Mouse (Mus musculus) lung, postnatal 36 days (tissue): Measurements from ENCODE around the gene Hist1h4f.
"Not testable (repeated sequence)": the region's sequence is repeated elsewhere in the genome, so short reads cannot be mapped to it uniquely, and the experiment has no call there.

Source experiments
- DNase-seq: peaks from one replicate; pipeline ENCODE4 v3.0.0; 2022; ENCODE audit warnings: mixed read lengths

The Hist1h4f gene

DNA sequence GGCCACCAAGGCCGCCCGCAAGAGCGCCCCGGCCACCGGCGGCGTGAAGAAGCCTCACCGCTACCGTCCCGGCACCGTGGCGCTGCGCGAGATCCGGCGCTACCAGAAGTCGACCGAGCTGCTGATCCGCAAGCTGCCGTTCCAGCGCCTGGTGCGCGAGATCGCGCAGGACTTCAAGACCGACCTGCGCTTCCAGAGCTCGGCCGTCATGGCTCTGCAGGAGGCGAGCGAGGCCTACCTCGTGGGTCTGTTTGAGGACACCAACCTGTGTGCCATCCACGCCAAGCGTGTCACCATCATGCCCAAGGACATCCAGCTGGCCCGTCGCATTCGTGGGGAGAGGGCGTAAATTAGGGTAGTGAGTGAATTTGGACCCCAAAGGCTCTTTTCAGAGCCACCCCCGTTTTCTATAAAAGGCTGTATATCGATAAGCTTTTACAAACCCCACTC lies 24.4 kb upstream of the Hist1h4f start:
- DNase-seq = not testable (repeated sequence)

DNA sequence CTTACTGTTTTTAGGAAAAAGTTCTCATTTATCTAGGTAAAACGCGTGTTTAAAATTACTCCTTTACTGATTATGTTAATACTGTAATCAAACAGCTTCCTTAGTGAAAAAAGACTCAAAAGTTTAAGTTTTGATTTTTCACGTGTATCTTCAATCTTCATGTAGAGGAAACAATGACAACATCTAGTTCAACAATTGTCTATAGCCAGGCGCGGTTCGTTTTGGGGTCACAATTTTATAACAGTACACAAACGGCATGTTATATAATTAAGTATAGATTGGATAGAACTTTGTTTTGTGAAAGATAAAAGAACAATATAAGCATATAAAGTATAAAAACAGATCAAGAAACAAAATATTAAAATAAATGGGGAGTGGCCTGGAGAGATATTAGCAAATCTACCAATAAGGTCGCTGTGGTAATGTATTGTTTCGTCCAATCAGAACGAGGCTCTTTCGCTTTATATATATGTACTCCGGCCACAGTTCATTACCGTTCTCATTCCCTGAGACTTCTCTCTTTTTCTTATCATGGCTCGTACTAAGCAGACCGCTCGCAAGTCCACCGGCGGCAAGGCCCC lies 23.9 kb upstream of the Hist1h4f start, which contains the start of gene Hist1h3d:
Gene Hist1h3d, plus strand, starts transcription at position 493 of the 581 bp plus-strand sequence.
- DNase-seq = peak; percentile 78

DNA sequence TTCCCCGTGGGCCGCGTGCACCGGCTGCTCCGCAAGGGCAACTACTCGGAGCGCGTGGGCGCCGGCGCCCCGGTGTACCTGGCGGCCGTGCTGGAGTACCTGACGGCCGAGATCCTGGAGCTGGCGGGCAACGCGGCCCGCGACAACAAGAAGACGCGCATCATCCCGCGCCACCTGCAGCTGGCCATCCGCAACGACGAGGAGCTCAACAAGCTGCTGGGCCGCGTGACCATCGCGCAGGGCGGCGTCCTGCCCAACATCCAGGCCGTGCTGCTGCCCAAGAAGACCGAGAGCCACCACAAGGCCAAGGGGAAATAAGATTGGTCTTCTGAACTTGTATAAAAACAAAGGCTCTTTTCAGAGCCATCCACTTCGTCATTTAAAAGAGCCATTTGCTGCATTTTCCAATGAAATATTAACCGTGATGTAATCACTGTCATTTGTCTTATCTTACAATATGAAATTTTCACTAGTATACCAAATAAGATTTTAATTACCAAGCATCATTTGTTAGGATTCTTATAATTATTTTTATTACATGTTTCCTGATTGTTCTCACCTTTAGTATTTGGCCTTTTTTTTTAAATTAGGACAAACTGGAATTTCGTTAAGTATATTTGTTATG lies 23.2 kb upstream of the Hist1h4f start:
- DNase-seq = not testable (repeated sequence)

GRCm38 (mm10) chr13:23573898-23574524 lies 22.6 kb upstream of the Hist1h4f start, which contains the start of the genes Hist1h2bf and Hist1h2ad:
TSS of gene Hist1h2bf (minus strand) at chr13:23574196.
TSS of gene Hist1h2ad (plus strand) at chr13:23574381.
- peak; percentile 96 for DNase-seq

DNA sequence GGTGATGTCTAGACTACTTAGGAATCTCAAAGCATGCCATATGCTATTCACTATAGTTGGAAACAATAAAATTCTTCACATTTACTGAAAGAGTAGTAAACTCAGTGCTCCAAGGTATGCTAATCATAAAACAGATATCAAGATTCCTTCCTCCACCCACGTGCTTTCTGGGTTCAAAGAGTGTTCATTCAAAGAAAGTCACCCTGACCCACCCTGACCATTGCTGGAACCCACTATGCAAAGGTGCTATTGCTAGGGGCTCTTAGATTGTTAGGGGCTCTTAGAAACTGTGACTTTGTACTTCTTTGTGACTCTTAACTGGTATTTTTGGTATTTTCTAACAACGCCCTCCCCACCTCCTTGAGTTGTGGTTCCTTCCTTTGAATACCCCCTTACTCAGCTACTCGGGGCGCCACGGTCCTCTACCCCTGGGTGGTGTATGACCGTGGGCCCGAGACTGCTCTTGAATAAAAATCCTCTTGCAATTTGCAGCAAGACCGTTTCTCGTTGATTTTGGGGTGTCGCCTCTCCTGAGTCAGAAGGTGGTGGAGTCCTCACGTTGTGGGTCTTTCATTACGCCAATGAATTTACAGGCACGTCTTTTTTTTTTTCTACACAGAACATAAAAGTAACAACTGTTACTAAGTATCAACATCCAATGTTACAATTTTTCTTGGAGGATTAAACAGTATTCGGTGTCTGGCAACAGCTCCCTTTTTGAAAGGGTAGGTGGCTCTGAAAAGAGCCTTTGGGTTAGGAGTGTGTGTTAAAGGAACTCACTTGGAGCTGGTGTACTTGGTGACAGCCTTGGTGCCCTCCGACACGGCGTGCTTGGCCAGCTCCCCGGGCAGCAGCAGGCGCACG lies 21.8 kb upstream of the Hist1h4f start:
- not testable (repeated sequence) for DNase-seq

- DNase-seq = no peak
Observed at GRCm38 (mm10) chr13:23572218-23573033, 21.0 kb upstream of the Hist1h4f start.

DNA sequence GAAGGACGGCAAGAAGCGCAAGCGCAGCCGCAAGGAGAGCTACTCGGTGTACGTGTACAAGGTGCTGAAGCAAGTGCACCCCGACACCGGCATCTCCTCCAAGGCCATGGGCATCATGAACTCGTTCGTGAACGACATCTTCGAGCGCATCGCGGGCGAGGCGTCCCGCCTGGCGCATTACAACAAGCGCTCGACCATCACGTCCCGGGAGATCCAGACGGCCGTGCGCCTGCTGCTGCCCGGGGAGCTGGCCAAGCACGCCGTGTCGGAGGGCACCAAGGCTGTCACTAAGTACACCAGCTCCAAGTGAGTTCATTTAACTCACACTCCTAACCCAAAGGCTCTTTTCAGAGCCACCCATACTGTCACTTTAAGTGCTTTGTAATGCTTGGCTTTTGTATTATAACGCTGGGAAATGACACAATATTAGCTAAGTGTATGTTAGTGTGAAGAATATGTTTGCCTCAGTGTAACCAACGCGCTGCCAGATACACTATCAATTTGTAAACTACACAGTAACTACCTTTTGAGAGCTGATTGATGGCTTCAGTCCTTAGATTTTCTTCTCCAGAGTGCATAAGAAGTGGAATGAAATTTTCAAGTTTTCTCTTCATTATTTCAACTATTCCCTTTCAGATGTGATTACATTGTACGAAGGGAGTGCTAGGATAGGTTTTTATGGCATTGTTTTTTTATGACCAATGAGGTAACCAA lies 20.2 kb upstream of the Hist1h4f start:
- not testable (repeated sequence) for DNase-seq

DNA sequence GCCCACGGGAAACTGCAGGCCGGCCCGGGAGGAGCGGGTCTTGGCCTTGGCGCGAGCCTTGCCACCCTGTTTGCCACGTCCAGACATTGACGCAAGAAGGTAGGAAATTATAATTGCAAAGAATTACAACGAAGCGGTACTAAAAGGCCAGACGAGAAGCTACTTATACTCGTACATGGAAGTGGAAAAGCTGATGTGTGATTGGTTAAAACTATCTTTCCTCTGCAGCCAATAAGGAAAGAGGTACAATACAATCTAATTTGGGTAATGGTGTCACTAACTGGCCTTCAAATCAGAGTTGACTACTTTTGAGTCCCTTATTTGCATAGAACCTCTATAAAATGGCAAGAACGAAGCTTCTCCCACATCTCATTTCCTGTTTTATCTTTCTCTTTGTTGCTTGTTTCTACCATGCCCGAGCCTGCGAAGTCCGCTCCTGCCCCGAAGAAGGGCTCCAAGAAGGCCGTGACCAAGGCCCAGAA lies 19.6 kb upstream of the Hist1h4f start, which contains the start of the genes Hist1h2ae and Hist1h2bg:
Gene Hist1h2ae, minus strand, starts transcription at position 199 of the 482 bp plus-strand sequence.
Gene Hist1h2bg, plus strand, starts transcription at position 375 of the 482 bp plus-strand sequence.
- peak; percentile 85 for DNase-seq

- DNase-seq = not testable (repeated sequence)
Observed at GRCm38 (mm10) chr13:23570261-23571021, 19.0 kb upstream of the Hist1h4f start.

GRCm38 (mm10) chr13:23564482-23564881 lies 13.0 kb upstream of the Hist1h4f start:
- DNase-seq = no peak

DNA sequence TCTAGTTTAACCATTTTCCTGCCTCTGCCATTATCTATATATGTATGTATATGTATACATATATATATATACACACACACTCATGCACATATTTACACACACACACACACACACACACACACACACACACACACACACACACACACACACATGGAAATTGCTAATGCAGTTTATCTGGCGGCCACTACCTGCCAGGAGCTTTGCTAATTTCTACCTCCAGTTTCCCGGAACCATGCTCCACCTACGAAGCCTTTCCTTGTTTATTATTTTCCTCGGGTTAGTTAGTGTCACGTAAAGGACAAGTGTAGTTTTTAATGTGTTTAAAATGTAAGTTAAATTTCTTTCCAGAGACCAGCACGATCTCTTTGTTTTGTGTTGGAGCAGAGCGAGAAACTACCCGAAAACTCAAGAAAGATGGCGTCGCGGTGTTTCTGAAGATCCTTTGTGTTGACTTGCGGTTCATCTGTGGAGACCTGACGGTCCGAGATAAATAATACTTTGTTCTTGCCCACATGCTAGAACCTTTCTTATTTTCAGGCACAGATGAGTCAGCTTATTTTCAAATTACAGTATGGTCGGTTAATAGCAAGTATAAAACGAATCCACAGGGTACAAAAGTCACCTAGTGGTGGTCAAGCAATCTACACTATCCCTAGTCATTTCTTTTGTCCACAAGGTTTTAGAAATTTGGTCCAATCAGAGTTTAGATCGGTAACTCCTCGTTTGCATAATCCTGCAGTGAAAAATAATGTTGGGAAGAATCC lies 11.4 kb upstream of the Hist1h4f start:
- peak; percentile 59 for DNase-seq

- peak; percentile 97 for DNase-seq
Observed at GRCm38 (mm10) chr13:23561883-23562659, 10.6 kb upstream of the Hist1h4f start, which contains the start of gene Hist1h3e. TSS of gene Hist1h3e (minus strand) at chr13:23562369.

GRCm38 (mm10) chr13:23561531-23561882 lies 10.1 kb upstream of the Hist1h4f start:
- DNase-seq = not testable (repeated sequence)

DNA sequence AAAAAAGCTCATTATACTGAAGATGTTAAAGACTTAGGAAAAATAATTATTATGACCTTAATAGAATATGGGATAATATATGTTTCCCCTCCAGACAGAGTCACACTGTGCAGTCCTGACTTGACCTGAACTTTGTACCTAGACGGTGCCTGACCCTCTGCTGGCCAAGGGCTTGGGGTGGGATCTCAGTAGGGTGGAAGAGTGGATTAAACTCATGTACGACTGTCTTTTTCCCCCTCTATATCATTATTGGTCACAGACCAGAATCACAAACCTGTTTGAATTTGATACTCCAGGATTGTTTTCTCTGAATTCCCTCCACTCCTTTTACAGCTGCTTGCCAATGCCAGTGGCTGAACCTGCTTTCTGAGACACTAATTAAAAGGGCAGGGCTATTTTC lies 9.3 kb upstream of the Hist1h4f start:
- DNase-seq = not testable (repeated sequence)

DNA sequence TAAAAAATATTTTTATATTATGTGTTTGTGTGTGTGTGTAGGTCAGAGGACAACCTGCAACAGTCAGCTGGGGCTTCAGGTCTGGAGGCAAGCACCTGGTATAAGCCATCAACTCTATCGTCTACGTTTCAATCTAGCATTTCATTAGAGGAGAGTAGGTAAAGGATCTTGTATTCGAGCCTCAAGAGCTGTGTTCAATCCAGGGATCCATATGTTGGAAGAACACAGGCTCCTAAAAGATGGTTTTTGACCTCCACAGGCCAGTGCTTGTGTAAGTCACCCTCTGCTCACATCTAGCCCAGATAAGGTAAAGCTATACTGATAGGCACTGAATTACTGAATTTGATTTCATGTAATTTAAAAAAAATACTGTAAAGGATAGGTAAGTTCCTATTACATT lies 5.5 kb upstream of the Hist1h4f start:
- DNase-seq = no peak

GRCm38 (mm10) chr13:23555839-23556416 lies 4.5 kb upstream of the Hist1h4f start:
- DNase-seq = peak; percentile 93

- peak; percentile 82 for DNase-seq
Observed at GRCm38 (mm10) chr13:23554925-23555838, 3.7 kb upstream of the Hist1h4f start.
